Mouse (Mus musculus) naive thymus-derived CD4-positive, alpha-beta T cell, adult 2 months (primary cell): ENCODE measurements around the gene Tarbp2.

Experiments used
- DNase-seq: peaks from one replicate; pipeline ENCODE4 v3.0.0-alpha.2; 2011; ENCODE audit warnings: low read depth

Gene Tarbp2

GRCm38 (mm10) chr15:102517976-102518858, at the start of gene Tarbp2:
Tarbp2 (plus strand) TSS chr15:102518192.
- DNase-seq: peak; percentile 99

GRCm38 (mm10) chr15:102468675-102469370, 49.2 kb upstream of the Tarbp2 start:
- DNase-seq: no peak

GRCm38 (mm10) chr15:102470183-102470604, 47.8 kb upstream of the Tarbp2 start, which contains the start of gene Pcbp2:
Pcbp2 (plus strand) TSS chr15:102470539.
- peak; percentile 96 for DNase-seq

- peak; percentile 90 for DNase-seq
Observed at GRCm38 (mm10) chr15:102470605-102471294, 47.2 kb upstream of the Tarbp2 start.

- DNase-seq: no peak
Observed at GRCm38 (mm10) chr15:102471295-102471645, 46.7 kb upstream of the Tarbp2 start.

- no peak for DNase-seq
Observed at GRCm38 (mm10) chr15:102471727-102472126, 46.3 kb upstream of the Tarbp2 start.

- DNase-seq: no peak
Observed at GRCm38 (mm10) chr15:102473246-102473645, 44.7 kb upstream of the Tarbp2 start.

GRCm38 (mm10) chr15:102474520-102474919, 43.5 kb upstream of the Tarbp2 start:
- no peak for DNase-seq

GRCm38 (mm10) chr15:102483136-102483535, 34.9 kb upstream of the Tarbp2 start:
- DNase-seq: no peak

- no peak for DNase-seq
Observed at GRCm38 (mm10) chr15:102485853-102486252, 32.1 kb upstream of the Tarbp2 start.

- DNase-seq: no peak
Observed at GRCm38 (mm10) chr15:102487664-102488063, 30.3 kb upstream of the Tarbp2 start.

GRCm38 (mm10) chr15:102498322-102498721, 19.7 kb upstream of the Tarbp2 start:
- no peak for DNase-seq

GRCm38 (mm10) chr15:102499370-102499769, 18.6 kb upstream of the Tarbp2 start:
- DNase-seq: no peak

- no peak for DNase-seq
Observed at GRCm38 (mm10) chr15:102499851-102500250, 18.1 kb upstream of the Tarbp2 start.

- no peak for DNase-seq
Observed at GRCm38 (mm10) chr15:102500479-102500878, 17.5 kb upstream of the Tarbp2 start.

- no peak for DNase-seq
Observed at GRCm38 (mm10) chr15:102501084-102501814, 16.7 kb upstream of the Tarbp2 start.

- no peak for DNase-seq
Observed at GRCm38 (mm10) chr15:102502254-102502840, 15.6 kb upstream of the Tarbp2 start.

GRCm38 (mm10) chr15:102503447-102503846, 14.5 kb upstream of the Tarbp2 start, which contains the start of gene Gm10337:
Gm10337 (plus strand) TSS chr15:102503722.
- DNase-seq: no peak

- DNase-seq: no peak
Observed at GRCm38 (mm10) chr15:102503924-102504782, 13.8 kb upstream of the Tarbp2 start.

GRCm38 (mm10) chr15:102505073-102505769, 12.8 kb upstream of the Tarbp2 start:
- no peak for DNase-seq
